Mouse (Mus musculus) kidney, adult 9 months (tissue): Measurements from ENCODE around the gene E2f1.

Source experiments
- DNase-seq: peaks from one replicate; pipeline ENCODE4 v3.0.0; 2022

E2f1 gene

GRCm38 (mm10) chr2:154569836-154570286, at the start of gene E2f1:
TSS of gene E2f1 (minus strand) at chr2:154569892.
- peak; percentile 92 for DNase-seq

DNA sequence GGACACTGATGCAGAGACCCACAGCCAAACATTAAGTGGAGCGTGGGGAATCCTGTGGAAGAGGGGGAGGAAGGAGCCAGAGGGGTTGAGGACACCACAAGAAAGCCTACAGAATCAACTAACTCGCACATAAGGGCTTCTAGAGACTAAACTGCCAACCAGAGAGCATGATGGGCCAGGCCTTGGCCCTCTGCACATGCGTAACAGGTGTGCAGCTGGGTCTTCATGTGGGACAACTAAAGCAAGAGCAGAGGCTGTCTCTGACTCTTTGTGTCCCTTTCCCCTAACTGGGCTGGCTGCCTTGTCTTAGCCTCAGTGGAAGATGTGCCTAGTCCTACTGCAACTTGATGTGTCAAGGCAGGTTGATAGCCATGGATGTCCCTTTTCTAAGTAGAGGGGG, 47.4 kb upstream of the E2f1 start:
- no peak for DNase-seq

DNA sequence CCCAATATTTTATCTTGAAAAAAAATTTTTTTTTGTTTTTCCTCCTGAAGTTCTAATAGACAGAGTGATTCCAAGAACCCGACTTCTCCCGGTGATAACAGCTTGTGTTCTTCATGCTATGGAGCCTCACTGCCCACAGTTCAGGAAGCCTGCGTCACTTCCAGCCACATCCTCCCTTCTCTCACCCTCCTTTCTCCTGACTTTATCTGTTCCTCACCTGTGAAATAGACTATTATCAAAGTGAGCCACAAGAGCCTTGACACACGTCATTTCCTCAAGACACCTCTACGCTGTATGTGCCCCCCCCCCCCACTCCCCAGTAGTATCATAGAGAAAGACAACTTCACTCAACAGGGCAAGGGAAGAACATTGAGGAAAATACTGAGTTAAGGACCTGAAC, 46.0 kb upstream of the E2f1 start:
- no peak for DNase-seq

- no peak for DNase-seq
Observed at GRCm38 (mm10) chr2:154614841-154615576, 45.3 kb upstream of the E2f1 start.

DNA sequence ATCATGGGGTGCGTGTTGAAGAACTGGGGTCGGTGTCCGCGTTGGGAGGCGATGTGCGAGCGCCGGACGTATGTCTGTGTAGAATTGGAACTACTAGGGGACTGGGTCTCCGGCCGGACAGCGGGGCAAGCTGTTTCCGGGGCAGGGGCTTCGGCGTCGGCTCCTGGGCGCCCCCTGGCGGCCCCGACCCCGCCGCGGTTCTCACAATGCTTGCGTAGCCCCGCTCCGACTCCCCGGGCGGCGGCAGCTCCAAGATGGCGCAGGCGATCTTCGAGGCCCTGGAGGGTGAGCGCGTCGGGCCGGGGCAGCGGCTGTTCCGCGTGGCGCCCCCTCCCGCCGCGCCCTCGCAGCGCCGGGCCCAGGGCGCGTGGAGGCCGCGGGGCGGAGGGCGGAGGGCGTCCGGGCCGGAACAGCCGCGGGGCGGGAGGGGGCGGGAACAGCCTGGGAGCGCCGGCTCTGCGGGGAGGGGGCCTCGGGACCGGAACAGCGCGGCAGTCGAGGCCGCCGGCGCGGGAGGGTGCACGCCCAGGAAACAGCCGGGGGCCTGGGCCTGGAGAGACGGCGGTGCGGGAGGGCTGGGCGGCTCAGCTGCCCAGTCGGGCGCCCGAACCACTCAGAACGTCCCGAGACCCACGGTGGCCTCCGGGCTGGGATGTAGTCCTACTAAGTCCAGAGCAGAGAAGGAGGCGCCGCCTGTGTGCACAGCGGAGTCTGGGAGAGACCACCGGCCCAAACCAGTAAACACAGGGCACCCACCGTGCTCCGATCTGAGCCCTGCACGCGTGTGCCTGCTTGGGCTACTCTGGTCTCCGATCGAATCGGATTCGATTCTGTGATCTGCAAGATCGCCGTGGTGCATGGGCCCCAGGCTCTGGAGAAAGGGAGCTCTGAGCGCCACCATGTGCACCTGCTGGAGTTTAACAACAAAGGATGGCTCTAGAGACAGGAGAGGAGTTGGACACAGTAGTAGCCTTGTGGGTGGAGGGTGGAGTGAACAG, 43.7 kb upstream of the E2f1 start, which contains the start of the genes Zfp341 and 4930519P11Rik:
Gene Zfp341, plus strand, starts transcription at position 180 of the 998 bp plus-strand sequence.
Gene 4930519P11Rik, minus strand, starts transcription at position 320 of the 998 bp plus-strand sequence.
- DNase-seq: peak; percentile 91

- no peak for DNase-seq
Observed at GRCm38 (mm10) chr2:154609050-154609767, 39.5 kb upstream of the E2f1 start.

GRCm38 (mm10) chr2:154606965-154607364, 37.3 kb upstream of the E2f1 start:
- DNase-seq: no peak

GRCm38 (mm10) chr2:154604156-154604555, 34.5 kb upstream of the E2f1 start:
- no peak for DNase-seq

- peak; percentile 100 for DNase-seq
Observed at GRCm38 (mm10) chr2:154603638-154604153, 34.0 kb upstream of the E2f1 start, which contains the start of gene Pxmp4. TSS of gene Pxmp4 (minus strand) at chr2:154603708.

DNA sequence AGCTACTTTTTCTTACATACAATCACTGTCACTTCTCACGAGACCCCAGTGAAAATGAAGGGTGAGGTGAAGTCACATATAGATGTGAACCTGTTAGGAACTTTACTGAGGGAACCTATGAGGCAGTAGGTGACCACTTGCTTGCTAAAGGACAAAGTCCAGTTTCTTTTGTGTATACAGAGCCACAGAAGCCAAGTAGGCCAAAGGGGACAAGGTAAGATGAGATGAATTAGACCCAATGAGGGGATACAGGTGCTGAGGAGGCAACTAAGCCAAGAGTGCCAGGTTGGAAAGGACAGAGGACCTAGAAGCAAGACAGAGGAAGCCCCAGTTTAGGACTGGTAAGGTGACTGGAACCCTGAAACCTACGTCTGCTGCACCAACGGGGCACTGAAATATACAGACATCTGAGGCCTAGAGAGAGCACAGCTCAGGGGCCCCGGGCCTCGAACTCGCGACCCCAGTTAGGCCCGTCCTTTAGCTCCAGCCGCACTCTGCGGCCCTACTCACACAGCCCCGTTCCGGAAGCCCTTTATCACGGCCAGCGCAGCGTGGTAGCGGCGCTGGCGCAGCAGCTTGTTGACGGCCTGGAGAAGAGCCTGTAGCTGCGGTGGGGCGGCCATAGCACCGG, 33.4 kb upstream of the E2f1 start:
- DNase-seq: peak; percentile 79

DNA sequence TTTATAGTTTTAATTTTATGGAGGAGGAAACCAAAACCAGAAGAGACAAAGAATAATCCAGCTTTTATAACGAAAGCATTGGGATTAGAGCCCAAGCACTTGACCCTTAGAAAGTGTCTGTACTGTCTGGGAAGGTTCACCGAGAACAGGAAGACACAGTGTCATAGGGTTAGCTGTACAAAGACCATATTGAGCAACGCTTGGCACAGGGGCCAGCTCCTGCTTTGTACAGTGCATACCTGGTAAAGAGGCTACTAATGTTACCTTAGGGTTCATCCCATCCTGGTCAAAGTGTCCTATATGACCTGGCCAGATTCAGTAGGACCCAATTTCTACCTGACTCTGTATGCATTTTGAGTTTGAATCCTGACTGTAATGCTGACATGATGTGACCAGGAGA, 31.6 kb upstream of the E2f1 start:
- peak; percentile 84 for DNase-seq

- peak; percentile 42 for DNase-seq
Observed at GRCm38 (mm10) chr2:154600586-154600985, 30.9 kb upstream of the E2f1 start.

DNA sequence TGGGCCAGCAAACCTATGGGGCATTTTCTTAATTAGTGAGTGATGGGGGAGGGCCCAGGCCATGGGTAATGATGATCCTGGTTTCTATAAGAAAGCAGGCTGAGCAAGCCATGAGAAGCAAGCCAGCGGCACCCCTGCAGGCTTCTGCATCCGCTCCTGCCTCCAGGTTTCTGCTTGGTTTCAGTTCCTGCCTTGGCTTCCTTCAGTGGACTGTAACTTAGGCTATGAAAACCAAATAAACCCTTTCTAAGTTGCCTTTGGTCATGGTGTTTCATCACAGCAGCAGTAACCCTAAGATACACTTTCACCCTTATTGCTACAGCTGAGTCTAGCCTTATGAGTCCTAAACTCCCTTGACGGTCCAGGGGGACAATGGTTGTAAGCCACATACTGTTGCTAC, 27.7 kb upstream of the E2f1 start:
- DNase-seq: no peak

- DNase-seq: no peak
Observed at GRCm38 (mm10) chr2:154595775-154596174, 26.1 kb upstream of the E2f1 start.

GRCm38 (mm10) chr2:154593025-154593424, 23.3 kb upstream of the E2f1 start:
- DNase-seq: peak; percentile 58

GRCm38 (mm10) chr2:154591239-154591638, 21.5 kb upstream of the E2f1 start:
- DNase-seq: no peak

GRCm38 (mm10) chr2:154589051-154589450, 19.4 kb upstream of the E2f1 start:
- DNase-seq: no peak

DNA sequence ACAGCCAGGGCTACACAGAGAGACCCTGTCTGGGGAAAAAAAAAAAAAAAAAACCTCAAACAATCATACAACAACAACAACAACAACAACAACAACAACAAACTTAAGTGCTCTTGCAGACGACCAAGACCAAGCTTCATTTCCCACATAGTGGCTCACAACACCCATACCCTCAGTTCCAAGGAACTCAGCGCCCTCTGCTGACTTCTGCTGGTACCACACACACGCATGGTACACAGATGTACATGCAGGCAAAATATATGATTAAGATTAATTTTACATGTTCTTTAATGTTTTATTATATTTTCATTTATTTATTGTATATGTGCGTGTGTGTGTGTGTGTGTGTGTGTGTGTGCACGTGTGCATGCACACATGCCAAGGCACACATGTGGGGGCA, 16.7 kb upstream of the E2f1 start:
- peak; percentile 42 for DNase-seq

GRCm38 (mm10) chr2:154584931-154585601, 15.4 kb upstream of the E2f1 start:
- no peak for DNase-seq

GRCm38 (mm10) chr2:154583906-154584872, 14.5 kb upstream of the E2f1 start:
- DNase-seq: no peak
